In genomic region chr16:75905324-75905723, GRCm38 (mm10) we compare ENCODE assay signal across 30 mouse cellular contexts.
"Had no signal": no experiment of that assay in that cellular context is flagged by ENCODE, and none has a peak within 500 bp of the region (broad histone marks: within the 10 kb centered on the region; RNA-seq: fewer than 3 reads in every experiment).

No protein-coding gene starts in this region.

- H3K9me3 ChIP-seq: limb, embryonic 10.5 days; limb, embryonic 12.5 days; limb, embryonic 13.5 days; limb, embryonic 15.5 days; liver, embryonic 12.5 days; liver, embryonic 13.5 days; liver, embryonic 15.5 days; lung, embryonic 15.5 days; megakaryocyte, embryonic 14.5 days; midbrain, embryonic 10.5 days; midbrain, embryonic 12.5 days; midbrain, embryonic 13.5 days; midbrain, embryonic 15.5 days had no signal

- H3K4me2 ChIP-seq: limb, embryonic 12.5 days; limb, embryonic 13.5 days; limb, embryonic 15.5 days; liver, embryonic 11.5 days; liver, embryonic 12.5 days; liver, embryonic 13.5 days; liver, embryonic 15.5 days; lung, embryonic 14.5 days; lung, embryonic 15.5 days; midbrain, embryonic 11.5 days; midbrain, embryonic 12.5 days; midbrain, embryonic 13.5 days; midbrain, embryonic 15.5 days had no signal

- H3K27ac ChIP-seq: limb, embryonic 10.5 days; limb, embryonic 12.5 days; limb, embryonic 13.5 days; limb, embryonic 15.5 days; liver, embryonic 12.5 days; liver, embryonic 13.5 days; liver, embryonic 14.5 days; liver, embryonic 15.5 days; lung, embryonic 15.5 days; macrophage; midbrain, embryonic 10.5 days; midbrain, embryonic 12.5 days; midbrain, embryonic 13.5 days; midbrain, embryonic 15.5 days had no signal

- ATAC-seq: liver, embryonic 12.5 days; liver, postnatal 0 days; midbrain, embryonic 13.5 days; midbrain, embryonic 15.5 days; midbrain, embryonic 16.5 days had no signal

- H3K36me3 ChIP-seq: limb, embryonic 10.5 days; limb, embryonic 12.5 days; limb, embryonic 13.5 days; limb, embryonic 15.5 days; liver, embryonic 12.5 days; liver, embryonic 13.5 days; liver, embryonic 15.5 days; lung, embryonic 15.5 days; midbrain, embryonic 10.5 days; midbrain, embryonic 12.5 days; midbrain, embryonic 13.5 days; midbrain, embryonic 15.5 days had no signal

- H3K4me1 ChIP-seq: limb, embryonic 10.5 days; limb, embryonic 12.5 days; limb, embryonic 13.5 days; limb, embryonic 15.5 days; lung, embryonic 15.5 days; midbrain, embryonic 10.5 days; midbrain, embryonic 12.5 days; midbrain, embryonic 13.5 days; midbrain, embryonic 15.5 days had no signal

- H3K27me3 ChIP-seq: limb, embryonic 12.5 days; limb, embryonic 13.5 days; limb, embryonic 15.5 days; liver, embryonic 12.5 days; liver, embryonic 13.5 days; liver, embryonic 15.5 days; lung, embryonic 15.5 days; megakaryocyte, embryonic 14.5 days; midbrain, embryonic 12.5 days; midbrain, embryonic 13.5 days; midbrain, embryonic 15.5 days had no signal

- DNase-seq: left cerebral cortex, postnatal 4 days; liver; liver, embryonic 13.5 days; liver, postnatal 0 days; lung, adult 18-20 months; lung, adult 2 months; lung, embryonic 14.5 days; lung, postnatal 10 days; lung, postnatal 14 days; lung, postnatal 36 days; lung, postnatal 4 days; midbrain, embryonic 14.5 days had no signal

- H3K4me3 ChIP-seq: limb, embryonic 10.5 days; limb, embryonic 12.5 days; limb, embryonic 13.5 days; limb, embryonic 15.5 days; liver, embryonic 12.5 days; liver, embryonic 13.5 days; liver, embryonic 15.5 days; lung, embryonic 15.5 days; megakaryocyte, embryonic 14.5 days; midbrain, embryonic 10.5 days; midbrain, embryonic 12.5 days; midbrain, embryonic 13.5 days; midbrain, embryonic 15.5 days; myocyte had no signal

- H3K9ac ChIP-seq: limb, embryonic 12.5 days; limb, embryonic 13.5 days; limb, embryonic 15.5 days; liver, embryonic 12.5 days; liver, embryonic 13.5 days; liver, embryonic 14.5 days; liver, embryonic 15.5 days; liver, postnatal 0 days; lung, embryonic 14.5 days; lung, embryonic 15.5 days; midbrain, embryonic 12.5 days; midbrain, embryonic 13.5 days; midbrain, embryonic 15.5 days had no signal
